Mouse (Mus musculus): ENCODE measurements around the gene Vmn1r222.
"Not testable (repeated sequence)": the region's sequence is repeated elsewhere in the genome, so short reads cannot be mapped to it uniquely, and the experiment has no call there.

The Vmn1r222 gene

GRCm38 (mm10) chr13:23235847-23236246 lies at the start of gene Vmn1r222:
Gene Vmn1r222 (minus strand): TSS chr13:23235947.
- DNase-seq, result not testable (repeated sequence)

GRCm38 (mm10) chr13:23285191-23285920 lies 49.6 kb upstream of the Vmn1r222 start:
- DNase-seq, result no peak

GRCm38 (mm10) chr13:23279992-23280391 lies 44.2 kb upstream of the Vmn1r222 start:
- DNase-seq, result no peak

- DNase-seq, result no peak
Measured at GRCm38 (mm10) chr13:23279576-23279975, 43.8 kb upstream of the Vmn1r222 start.

GRCm38 (mm10) chr13:23270321-23271101 lies 34.8 kb upstream of the Vmn1r222 start:
- DNase-seq, result peak; percentile 33

- peak; percentile 4 for DNase-seq
Measured at GRCm38 (mm10) chr13:23269681-23270080, 33.9 kb upstream of the Vmn1r222 start.

GRCm38 (mm10) chr13:23269127-23269526 lies 33.4 kb upstream of the Vmn1r222 start:
- DNase-seq, result peak; percentile 40

GRCm38 (mm10) chr13:23268606-23269005 lies 32.9 kb upstream of the Vmn1r222 start:
- DNase-seq, result not testable (repeated sequence)

GRCm38 (mm10) chr13:23258546-23259048 lies 22.9 kb upstream of the Vmn1r222 start:
- DNase-seq, result no peak

- not testable (repeated sequence) for DNase-seq
Measured at GRCm38 (mm10) chr13:23246834-23247233, 11.1 kb upstream of the Vmn1r222 start, which contains the start of gene Vmn1r223. Gene Vmn1r223 (plus strand): TSS chr13:23247134.

GRCm38 (mm10) chr13:23213827-23214226 lies 21.9 kb downstream of the Vmn1r222 start, which contains the start of gene Vmn1r221:
Gene Vmn1r221 (plus strand): TSS chr13:23214127.
- not testable (repeated sequence) for DNase-seq

- DNase-seq, result not testable (repeated sequence)
Measured at GRCm38 (mm10) chr13:23203885-23204284, 31.9 kb downstream of the Vmn1r222 start.

GRCm38 (mm10) chr13:23187875-23188274 lies 47.9 kb downstream of the Vmn1r222 start, which contains the start of gene Vmn1r220:
Gene Vmn1r220 (minus strand): TSS chr13:23187975.
- no peak for DNase-seq
